Mouse (Mus musculus): Measurements from ENCODE around the gene Hivep2. TPM values are rescaled to one million over a fixed set of nuclear protein-coding genes. Genes with fewer than 3 reads are reported as not detected.

Gene Hivep2
- polyA plus RNA-seq, 1 experiment from 2014 or later = 1.0 TPM

GRCm38 (mm10) chr10:14016287-14016970 lies 50.6 kb downstream of the Hivep2 start:
- Histone ChIP-seq H3K36me3 (replicated peaks) (no peaks in the 10 kb centered on the region), H3K27ac (no peak overlapping the region), H3K9me3 (no peaks in the 10 kb centered on the region), H3K4me1 (peaks cover 20% of the 10 kb centered on the region), H3K27me3 (ENCODE audit: poor library complexity, severe bottlenecking) (no peaks in the 10 kb centered on the region), H3K4me3 (no peak overlapping the region)
- 62% methylated on average over 13 of the region's 13 CpGs for WGBS
- no peak for DNase-seq (ENCODE audit: extremely low spot score, low spot score)

DNA sequence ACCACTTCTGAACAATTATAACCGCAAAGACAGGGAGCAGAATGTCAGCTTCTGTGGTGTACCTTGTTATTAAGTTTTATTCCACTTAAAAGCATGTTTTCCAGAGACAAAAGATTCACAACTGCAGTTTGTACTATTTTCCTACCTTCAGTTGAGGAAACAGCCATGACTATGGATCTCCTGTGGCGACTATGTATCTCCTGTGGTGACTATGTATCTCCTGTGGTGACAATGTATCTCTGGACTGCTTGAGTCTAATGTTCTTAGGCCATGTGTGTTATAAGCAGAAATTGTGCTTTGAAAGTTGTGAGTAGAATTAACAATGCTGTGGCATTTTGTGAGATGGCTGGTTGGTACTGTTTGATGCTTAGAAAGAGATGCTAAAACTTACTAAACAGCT lies 51.5 kb downstream of the Hivep2 start:
- H3K27ac ChIP-seq = no peak overlapping the region
- 65% methylated on average over 2 of the region's 2 CpGs for WGBS
- H3K36me3 ChIP-seq (replicated peaks) = no peaks in the 10 kb centered on the region
- no peaks in the 10 kb centered on the region for H3K9me3 ChIP-seq
- H3K27me3 ChIP-seq (ENCODE audit: poor library complexity, severe bottlenecking) = no peaks in the 10 kb centered on the region
- H3K4me1 ChIP-seq = peaks cover 20% of the 10 kb centered on the region
- no peak for DNase-seq (ENCODE audit: extremely low spot score, low spot score)
- no peak overlapping the region for H3K4me3 ChIP-seq

GRCm38 (mm10) chr10:14017822-14018364 lies 52.0 kb downstream of the Hivep2 start:
- 0 out of 2 replicates have a peak overlapping the region, but pooled peaks have one; percentile 58 for H3K27ac ChIP-seq
- WGBS = 9% methylated on average over 12 of the region's 12 CpGs
- H3K9me3 ChIP-seq = no peaks in the 10 kb centered on the region
- H3K27me3 ChIP-seq (ENCODE audit: poor library complexity, severe bottlenecking) = no peaks in the 10 kb centered on the region
- H3K4me3 ChIP-seq = peak overlapping the region; percentile 27
- no peaks in the 10 kb centered on the region for H3K36me3 ChIP-seq (replicated peaks)
- DNase-seq (ENCODE audit: extremely low spot score, low spot score) = peak; percentile 17
- H3K4me1 ChIP-seq = peaks cover 20% of the 10 kb centered on the region

- H3K36me3 ChIP-seq (replicated peaks) = no peaks in the 10 kb centered on the region
- no peak for DNase-seq (ENCODE audit: extremely low spot score, low spot score)
- H3K4me3 ChIP-seq = no peak overlapping the region
- H3K4me1 ChIP-seq = peaks cover 20% of the 10 kb centered on the region
- H3K27ac ChIP-seq = no peak overlapping the region
- no peaks in the 10 kb centered on the region for H3K9me3 ChIP-seq
- 37% methylated on average over 7 of the region's 7 CpGs for WGBS
- H3K27me3 ChIP-seq (ENCODE audit: poor library complexity, severe bottlenecking) = no peaks in the 10 kb centered on the region
These were observed 52.8 kb downstream of the Hivep2 start for GRCm38 (mm10) chr10:14018672-14019071.

DNA sequence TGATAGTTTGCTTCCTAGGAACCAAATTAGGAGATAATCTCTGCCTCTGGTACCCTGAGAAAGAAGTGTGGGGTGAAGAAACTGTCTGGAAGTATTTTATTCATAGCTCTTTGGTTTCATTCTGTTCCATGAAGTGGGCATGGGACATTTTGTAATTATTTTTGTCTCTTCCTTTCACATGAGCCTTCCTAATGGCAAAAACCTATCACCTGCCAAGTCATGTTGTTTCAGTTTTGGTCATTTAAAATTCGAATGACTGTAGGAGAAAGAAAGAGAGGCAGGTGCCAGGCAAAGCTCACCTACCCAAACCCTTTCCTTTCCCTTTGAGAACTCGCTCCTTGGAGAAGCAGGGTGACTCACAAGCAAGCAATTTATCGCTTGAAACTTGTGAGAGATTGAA lies 53.3 kb downstream of the Hivep2 start:
- 56% methylated on average over 3 of the region's 3 CpGs for WGBS

GRCm38 (mm10) chr10:14020253-14020652 lies 54.4 kb downstream of the Hivep2 start:
- Histone ChIP-seq H3K4me1 (peaks cover 20% of the 10 kb centered on the region), H3K9me3 (no peaks in the 10 kb centered on the region), H3K27ac (no peak overlapping the region), H3K27me3 (ENCODE audit: poor library complexity, severe bottlenecking) (no peaks in the 10 kb centered on the region), H3K36me3 (replicated peaks) (no peaks in the 10 kb centered on the region), H3K4me3 (no peak overlapping the region)
- WGBS = 72% methylated on average over 7 of the region's 7 CpGs
- no peak for DNase-seq (ENCODE audit: extremely low spot score, low spot score)

More for the DNA sequence above, 53.3 kb downstream of the Hivep2 start:
- Histone ChIP-seq H3K27ac (no peak overlapping the region), H3K36me3 (replicated peaks) (no peaks in the 10 kb centered on the region), H3K4me1 (peaks cover 20% of the 10 kb centered on the region), H3K27me3 (ENCODE audit: poor library complexity, severe bottlenecking) (no peaks in the 10 kb centered on the region), H3K9me3 (no peaks in the 10 kb centered on the region), H3K4me3 (no peak overlapping the region)
- DNase-seq (ENCODE audit: extremely low spot score, low spot score) = no peak

DNA sequence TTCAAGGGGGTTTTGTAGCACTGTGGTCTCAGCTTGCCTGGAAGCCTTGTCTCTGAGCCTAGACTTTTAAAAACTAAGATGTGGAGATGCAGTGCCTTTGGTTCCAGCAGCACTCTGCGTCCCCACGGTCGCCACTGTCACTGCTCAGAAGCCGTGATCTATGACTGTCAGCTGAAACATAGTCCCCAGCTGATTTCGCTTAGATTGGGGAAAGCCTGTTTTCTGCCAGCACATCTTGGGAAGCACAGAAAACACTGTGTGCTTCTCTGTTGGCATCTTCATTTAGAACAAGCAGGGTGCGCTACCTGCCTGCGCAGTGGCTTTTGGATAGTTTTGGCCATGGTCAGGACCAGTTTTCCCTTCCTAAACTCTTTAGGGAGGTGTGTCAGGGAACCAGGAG lies 59.1 kb downstream of the Hivep2 start:
- Histone ChIP-seq H3K27me3 (ENCODE audit: poor library complexity, severe bottlenecking) (no peaks in the 10 kb centered on the region), H3K9me3 (no peaks in the 10 kb centered on the region), H3K27ac (no peak overlapping the region), H3K4me1 (peaks cover 4% of the 10 kb centered on the region; the same call in 1 of the 2 replicates), H3K36me3 (replicated peaks) (no peaks in the 10 kb centered on the region), H3K4me3 (no peak overlapping the region)
- DNase-seq (ENCODE audit: extremely low spot score, low spot score) = no peak
- WGBS = 92% methylated on average over 7 of the region's 7 CpGs

DNA sequence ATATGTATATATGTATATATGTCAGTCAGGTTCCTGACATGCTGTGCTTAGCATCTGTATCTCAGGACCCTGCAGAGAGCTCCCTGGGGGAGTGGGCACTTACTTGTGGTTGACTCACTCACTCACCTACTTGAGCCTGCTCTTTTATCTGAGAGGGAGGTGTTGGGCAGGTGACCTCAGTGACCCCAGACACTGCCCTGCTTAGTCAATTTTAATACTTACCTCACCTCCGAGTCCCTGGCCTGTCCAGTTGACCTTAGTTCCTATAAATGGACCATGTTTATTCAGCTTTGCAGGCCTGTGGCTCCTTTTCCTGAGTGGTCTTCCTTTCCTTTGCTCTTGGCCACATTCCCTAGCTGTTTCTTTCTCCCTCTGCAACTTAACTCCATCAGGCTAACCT lies 61.9 kb downstream of the Hivep2 start:
- H3K27me3 ChIP-seq (ENCODE audit: poor library complexity, severe bottlenecking) = no peaks in the 10 kb centered on the region
- WGBS = 78% methylated on average over 1 of the region's 1 CpGs

DNA sequence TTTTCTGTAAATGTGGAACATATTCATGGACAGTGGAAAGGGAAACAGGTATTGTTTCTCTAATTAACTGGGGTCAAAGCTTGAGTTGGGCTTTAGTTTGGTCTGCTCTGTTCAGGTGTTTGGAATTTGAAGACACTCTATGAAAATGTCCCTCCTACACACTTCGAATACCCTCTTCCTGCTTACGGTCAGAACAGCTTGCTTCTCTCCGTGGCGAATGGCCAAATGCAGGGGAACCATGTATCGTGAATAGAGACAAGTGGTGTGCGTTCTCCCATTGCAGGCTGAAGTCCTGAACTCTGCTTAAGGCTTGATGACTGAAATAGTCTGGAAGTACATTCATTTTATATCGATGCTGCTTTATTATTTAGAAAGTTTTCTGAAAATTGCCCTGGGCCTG lies 63.1 kb downstream of the Hivep2 start:
- no peak overlapping the region for H3K27ac ChIP-seq
- 91% methylated on average over 7 of the region's 7 CpGs for WGBS
- DNase-seq (ENCODE audit: extremely low spot score, low spot score) = no peak
- no peaks in the 10 kb centered on the region for H3K4me1 ChIP-seq
- H3K4me3 ChIP-seq = no peak overlapping the region
- no peaks in the 10 kb centered on the region for H3K9me3 ChIP-seq
- H3K36me3 ChIP-seq (replicated peaks) = no peaks in the 10 kb centered on the region
- no peaks in the 10 kb centered on the region for H3K27me3 ChIP-seq (ENCODE audit: poor library complexity, severe bottlenecking)

More for the DNA sequence above, 61.9 kb downstream of the Hivep2 start:
- H3K4me1 ChIP-seq = no peaks in the 10 kb centered on the region
- H3K27ac ChIP-seq = no peak overlapping the region
- no peak overlapping the region for H3K4me3 ChIP-seq
- DNase-seq (ENCODE audit: extremely low spot score, low spot score) = no peak
- H3K36me3 ChIP-seq (replicated peaks) = no peaks in the 10 kb centered on the region
- H3K9me3 ChIP-seq = no peaks in the 10 kb centered on the region

DNA sequence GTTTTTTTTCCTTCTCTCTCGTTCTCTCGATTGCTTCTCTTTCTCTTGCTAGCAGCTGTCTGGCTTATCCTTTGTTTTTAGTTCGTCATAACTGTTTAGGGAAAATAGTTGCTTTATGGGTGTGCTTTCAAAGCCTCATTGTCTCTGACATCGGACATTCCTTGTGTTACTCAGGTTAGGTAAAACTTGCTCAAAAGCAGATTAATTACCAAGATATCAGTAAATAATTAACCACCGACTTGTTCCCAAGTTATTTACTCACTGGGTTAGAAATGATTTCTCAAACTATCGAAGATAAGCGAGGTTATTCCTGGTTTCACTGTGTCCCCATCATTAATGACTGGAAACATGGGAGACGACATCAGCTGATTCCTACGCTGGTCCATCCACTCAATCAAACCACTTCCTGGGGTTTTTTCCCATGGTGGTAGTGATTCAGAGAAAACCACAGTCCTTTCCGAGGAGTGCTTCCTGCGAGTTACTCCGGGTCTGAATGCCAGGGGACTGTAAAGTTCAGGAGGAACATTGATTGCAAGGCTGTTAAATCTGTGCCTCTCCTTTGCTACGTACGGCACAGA lies 64.7 kb downstream of the Hivep2 start:
- no peak overlapping the region for H3K27ac ChIP-seq
- no peaks in the 10 kb centered on the region for H3K27me3 ChIP-seq (ENCODE audit: poor library complexity, severe bottlenecking)
- no peak overlapping the region for H3K4me3 ChIP-seq
- H3K4me1 ChIP-seq = no peaks in the 10 kb centered on the region
- WGBS = 91% methylated on average over 14 of the region's 14 CpGs
- H3K36me3 ChIP-seq (replicated peaks) = no peaks in the 10 kb centered on the region
- no peaks in the 10 kb centered on the region for H3K9me3 ChIP-seq
- DNase-seq (ENCODE audit: extremely low spot score, low spot score) = no peak

- H3K4me3 ChIP-seq = no peak overlapping the region
- H3K27ac ChIP-seq = no peak overlapping the region
- no peaks in the 10 kb centered on the region for H3K4me1 ChIP-seq
- 96% methylated on average over 2 of the region's 2 CpGs for WGBS
- DNase-seq (ENCODE audit: extremely low spot score, low spot score) = no peak
- no peaks in the 10 kb centered on the region for H3K9me3 ChIP-seq
- H3K36me3 ChIP-seq (replicated peaks) = no peaks in the 10 kb centered on the region
- no peaks in the 10 kb centered on the region for H3K27me3 ChIP-seq (ENCODE audit: poor library complexity, severe bottlenecking)
These were observed 66.7 kb downstream of the Hivep2 start for GRCm38 (mm10) chr10:14032532-14032931.

- Histone ChIP-seq H3K9me3 (no peaks in the 10 kb centered on the region), H3K27me3 (ENCODE audit: poor library complexity, severe bottlenecking) (no peaks in the 10 kb centered on the region), H3K27ac (no peak overlapping the region), H3K4me1 (no peaks in the 10 kb centered on the region), H3K4me3 (no peak overlapping the region), H3K36me3 (replicated peaks) (no peaks in the 10 kb centered on the region)
- DNase-seq (ENCODE audit: extremely low spot score, low spot score) = no peak
- 91% methylated on average over 7 of the region's 7 CpGs for WGBS
These were observed 68.2 kb downstream of the Hivep2 start for GRCm38 (mm10) chr10:14034046-14034445.

GRCm38 (mm10) chr10:14034790-14035189 lies 68.9 kb downstream of the Hivep2 start:
- no peaks in the 10 kb centered on the region for H3K9me3 ChIP-seq
- no peaks in the 10 kb centered on the region for H3K27me3 ChIP-seq (ENCODE audit: poor library complexity, severe bottlenecking)
- 89% methylated on average over 7 of the region's 7 CpGs for WGBS
- H3K27ac ChIP-seq = no peak overlapping the region
- H3K4me3 ChIP-seq = no peak overlapping the region
- no peak for DNase-seq (ENCODE audit: extremely low spot score, low spot score)
- no peaks in the 10 kb centered on the region for H3K4me1 ChIP-seq
- H3K36me3 ChIP-seq (replicated peaks) = no peaks in the 10 kb centered on the region
